Mouse (Mus musculus): ENCODE data around the gene Scimp. TPM values are rescaled to one million over a fixed set of nuclear protein-coding genes. Genes with fewer than 3 reads are reported as not detected.

The Scimp gene
- total RNA-seq, 1 experiment = not detected

DNA sequence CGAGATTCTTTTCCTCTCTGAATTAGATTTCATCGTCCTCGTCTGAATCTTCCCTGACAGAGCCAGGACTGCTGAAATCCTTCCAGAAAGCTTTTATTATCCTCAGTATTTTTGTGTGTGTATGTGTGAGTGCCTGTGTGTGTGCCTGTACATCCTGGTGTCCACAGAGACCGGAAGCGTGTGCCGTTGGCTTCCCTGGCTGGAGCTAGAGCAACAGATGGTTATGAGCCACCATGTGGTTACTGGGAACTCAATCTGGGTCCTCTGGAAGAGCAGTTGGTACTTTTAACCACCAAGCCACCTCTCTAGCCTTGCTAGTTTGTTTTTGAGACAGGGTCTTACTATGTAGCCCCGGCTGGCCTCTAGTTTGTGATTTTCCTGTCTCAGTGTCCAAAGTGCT lies 70.3 kb downstream of the Scimp start:
- in situ Hi-C loops (cut with MboI; ENCODE audit: low sequenced_read_pairs in 2 of 2, unreplicated experiment in 2 of 2) = no loop called here
- H3K4me3 ChIP-seq (ENCODE audit: insufficient read depth in 1 of 2, low read depth in 1 of 2, low read length in 2 of 2, poor library complexity in 1 of 2, severe bottlenecking in 1 of 2) = no peak overlapping the region
- H3K9me3 ChIP-seq (ENCODE audit: control insufficient read depth, insufficient read depth, low read depth, low read length) = no peaks in the 10 kb centered on the region
- no peaks in the 10 kb centered on the region for H3K36me3 ChIP-seq (ENCODE audit: control insufficient read depth, insufficient read depth, low read length, poor library complexity, severe bottlenecking)
- TF ChIP-seq ZC3H11A (IDR thresholded peaks at IDR 0.05; ENCODE audit: borderline replicate concordance, low read depth, low read length) = no peak
- H3K27ac ChIP-seq (ENCODE audit: insufficient read depth, low read depth, low read length, poor library complexity, severe bottlenecking) = no peak overlapping the region
- H3K4me1 ChIP-seq (ENCODE audit: control insufficient read depth in 2 of 2, insufficient read depth in 2 of 2, low read length in 2 of 2, poor library complexity in 1 of 2) = peaks cover 0 to 2% of the 10 kb centered on the region in 2 experiments; a peak in 1 of 4 replicates
- no peak for DNase-seq (ENCODE audit: low read depth, low spot score)
- no peak overlapping the region for H3K9ac ChIP-seq (ENCODE audit: insufficient read depth, low read depth, low read length, poor library complexity, severe bottlenecking)

DNA sequence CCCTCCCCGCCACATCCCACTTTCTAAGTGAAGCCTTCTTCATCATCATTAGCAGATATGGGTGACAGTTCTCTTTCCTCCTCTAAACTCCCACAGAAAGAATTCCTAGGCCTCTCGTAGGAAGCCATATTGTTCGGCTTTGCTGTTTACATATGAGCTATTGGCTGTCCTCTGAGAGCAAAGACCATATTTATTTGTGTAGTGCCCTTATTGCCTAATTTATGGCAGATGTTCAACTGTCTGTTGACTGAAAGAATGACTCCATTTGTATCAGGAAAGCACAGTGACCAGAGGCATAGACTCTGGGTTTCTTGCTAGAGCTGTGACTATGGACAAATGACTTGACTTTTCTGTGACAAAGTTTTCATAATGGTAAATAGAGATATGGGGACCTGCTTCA lies 70.8 kb downstream of the Scimp start:
- no peak overlapping the region for H3K4me3 ChIP-seq (ENCODE audit: insufficient read depth in 1 of 2, low read depth in 1 of 2, low read length in 2 of 2, poor library complexity in 1 of 2, severe bottlenecking in 1 of 2)
- DNase-seq (ENCODE audit: low read depth, low spot score) = no peak
- no peak overlapping the region for H3K27ac ChIP-seq (ENCODE audit: insufficient read depth, low read depth, low read length, poor library complexity, severe bottlenecking)
- H3K9me3 ChIP-seq (ENCODE audit: control insufficient read depth, insufficient read depth, low read depth, low read length) = no peaks in the 10 kb centered on the region
- TF ChIP-seq ZC3H11A (IDR thresholded peaks at IDR 0.05; ENCODE audit: borderline replicate concordance, low read depth, low read length) (no peak), ZNF384 (IDR thresholded peaks at IDR 0.05; ENCODE audit: low read depth, low read length) (no peak), CHD2 (IDR thresholded peaks at IDR 0.05; ENCODE audit: low read depth, low read length) (no peak), HCFC1 (IDR thresholded peaks at IDR 0.05; ENCODE audit: borderline replicate concordance, insufficient read depth, low read length) (no peak), MAFK (IDR thresholded peaks at IDR 0.05; ENCODE audit: insufficient read depth, low read depth, low read length) (no peak)
- peaks cover 0 to 2% of the 10 kb centered on the region in 2 experiments; a peak in 1 of 4 replicates for H3K4me1 ChIP-seq (ENCODE audit: control insufficient read depth in 2 of 2, insufficient read depth in 2 of 2, low read length in 2 of 2, poor library complexity in 1 of 2)
- no peak overlapping the region for H3K9ac ChIP-seq (ENCODE audit: insufficient read depth, low read depth, low read length, poor library complexity, severe bottlenecking)
- in situ Hi-C loops (cut with MboI; ENCODE audit: low sequenced_read_pairs in 2 of 2, unreplicated experiment in 2 of 2) = no loop called here
- no peaks in the 10 kb centered on the region for H3K36me3 ChIP-seq (ENCODE audit: control insufficient read depth, insufficient read depth, low read length, poor library complexity, severe bottlenecking)

Other genes with a start within 250 kb of the Scimp start
- gene Mink1, start 249.7 kb downstream of the Scimp start, total RNA-seq (2012; rRNA removed) = 23.0 and 27.5 TPM in 2 replicates
- 0.45 and 0.53 TPM in 2 replicates for gene 4930544D05Rik, start 196.7 kb downstream of the Scimp start, total RNA-seq (2012; rRNA removed)
- gene Chrne, start 193.4 kb downstream of the Scimp start, total RNA-seq (2012; rRNA removed) = 1.2 TPM in 1 of 2 replicates, not detected in the other
- 0.45 and 0.85 TPM in 2 replicates for gene Gp1ba, start 173.5 kb downstream of the Scimp start, total RNA-seq (2012; rRNA removed)
- 113 and 157 TPM in 2 replicates for gene Rnf167, start 165.4 kb downstream of the Scimp start, total RNA-seq (2012; rRNA removed)
- gene Slc25a11, start 165.1 kb downstream of the Scimp start, total RNA-seq (2012; rRNA removed) = 84.5 and 97.4 TPM in 2 replicates
- 474 and 732 TPM in 2 replicates for gene Pfn1, start 157.9 kb downstream of the Scimp start, total RNA-seq (2012; rRNA removed)
- gene Eno3, start 155.4 kb downstream of the Scimp start, total RNA-seq (2012; rRNA removed) = 21.1 and 31.7 TPM in 2 replicates
- 68.0 and 74.5 TPM in 2 replicates for gene Spag7, start 143.2 kb downstream of the Scimp start, total RNA-seq (2012; rRNA removed)
- gene Camta2, start 124.5 kb downstream of the Scimp start, total RNA-seq (2012; rRNA removed) = 3.9 and 5.6 TPM in 2 replicates
- 0.48 and 1.2 TPM in 2 replicates for gene Inca1, start 112.4 kb downstream of the Scimp start, total RNA-seq (2012; rRNA removed)
- 25.3 and 29.2 TPM in 2 replicates for gene Kif1c, start 112.0 kb downstream of the Scimp start, total RNA-seq (2012; rRNA removed)
- 1.4 and 2.1 TPM in 2 replicates for gene Zfp3, start 48.4 kb downstream of the Scimp start, total RNA-seq (2012; rRNA removed)
- 29.0 and 38.8 TPM in 2 replicates for gene Rabep1, start 32.2 kb upstream of the Scimp start, total RNA-seq (2012; rRNA removed)
- 120 and 121 TPM in 2 replicates for gene Nup88, start 157.4 kb upstream of the Scimp start, total RNA-seq (2012; rRNA removed)
- 58.6 and 74.6 TPM in 2 replicates for gene Rpain, start 157.6 kb upstream of the Scimp start, total RNA-seq (2012; rRNA removed)
- 97.4 and 139 TPM in 2 replicates for gene C1qbp, start 170.4 kb upstream of the Scimp start, total RNA-seq (2012; rRNA removed)
- 29.9 and 32.7 TPM in 2 replicates for gene Dhx33, start 191.9 kb upstream of the Scimp start, total RNA-seq (2012; rRNA removed)
- gene Mis12, start 207.0 kb upstream of the Scimp start, total RNA-seq (2012; rRNA removed) = 17.5 and 27.0 TPM in 2 replicates
- 44.2 and 45.1 TPM in 2 replicates for gene Derl2, start 207.3 kb upstream of the Scimp start, total RNA-seq (2012; rRNA removed)
- gene 6330403K07Rik, start 220.9 kb upstream of the Scimp start, total RNA-seq (2012; rRNA removed) = 2.3 and 4.2 TPM in 2 replicates